Mouse (Mus musculus) lung, adult 2 months (tissue): ENCODE data around the gene Col24a1.

Source experiments
- CTCF ChIP-seq: fragments of 200-500 bp; IDR thresholded peaks from 2 replicates; pipeline ENCODE4 v1.5.1; 2011; ENCODE audit warnings: mild to moderate bottlenecking, low read length, control low read depth; ENCODE audit not compliant: insufficient read depth
- POLR2A ChIP-seq: fragments of 200-500 bp; IDR thresholded peaks from 2 replicates; pipeline ENCODE4 v1.6.1; 2011; ENCODE audit warnings: low read depth, mild to moderate bottlenecking, control low read depth, low read length, borderline replicate concordance; ENCODE audit errors: extremely low read depth

- TF ChIP-seq POLR2A (no peak), CTCF (no peak)
Observed at GRCm38 (mm10) chr3:145498893-145499292, 206.6 kb downstream of the Col24a1 start.
